18 mouse cellular contexts compared by ENCODE assay signal in genomic region chr4:139703468-139703867, GRCm38 (mm10). TPM values are rescaled to one million over a fixed set of nuclear protein-coding genes. Genes with fewer than 3 reads are reported as not detected.
DNase-seq lines count a peak whose midpoint lies in the region; ATAC-seq and TF ChIP-seq lines count a peak whose summit lies in the region.
"Had no signal": no experiment of that assay in that cellular context is flagged by ENCODE, and none has a peak within 500 bp of the region (broad histone marks: within the 10 kb centered on the region; RNA-seq: fewer than 3 reads in every experiment).

No protein-coding gene starts in this region.

- no peaks in the 10 kb centered on the region for H3K36me3 ChIP-seq in forebrain, postnatal 0 days (ENCODE audit: insufficient read depth)
- H3K36me3 ChIP-seq in forebrain, embryonic 10.5 days (replicated peaks) = no peaks in the 10 kb centered on the region
- no peaks in the 10 kb centered on the region for H3K36me3 ChIP-seq in liver, adult 2 months (ENCODE audit: control insufficient read depth, insufficient read depth, low read length)
- H3K36me3 ChIP-seq in liver, embryonic 12.5 days = no peaks in the 10 kb centered on the region
- H3K36me3 ChIP-seq in CH12.LX (replicated peaks in 1 of 2; ENCODE audit: control insufficient read depth in 1 of 2, insufficient read depth in 1 of 2, low read length in 1 of 2) = no peaks in the 10 kb centered on the region
- no peaks in the 10 kb centered on the region for H3K36me3 ChIP-seq in liver, embryonic 14.5 days (replicated peaks; ENCODE audit: control insufficient read depth, insufficient read depth, low read depth)
- no peaks in the 10 kb centered on the region for H3K36me3 ChIP-seq in embryonic facial prominence, embryonic 10.5 days (replicated peaks)
- H3K36me3 ChIP-seq: midbrain, embryonic 12.5 days; neural tube, embryonic 13.5 days had no signal

- H3K27me3 ChIP-seq in forebrain, postnatal 0 days (ENCODE audit: insufficient read depth, low read length) = no peaks in the 10 kb centered on the region
- H3K27me3 ChIP-seq in forebrain, embryonic 10.5 days (ENCODE audit: poor library complexity, severe bottlenecking) = peaks cover 20% of the 10 kb centered on the region
- no peaks in the 10 kb centered on the region for H3K27me3 ChIP-seq in liver, adult 2 months (ENCODE audit: control insufficient read depth, insufficient read depth, low read length)
- H3K27me3 ChIP-seq in liver, embryonic 12.5 days (replicated peaks) = 0 out of 2 replicates have a peak, but pooled peaks cover 6% of the 10 kb centered on the region
- H3K27me3 ChIP-seq in CH12.LX (replicated peaks) = peaks cover 34% of the 10 kb centered on the region
- H3K27me3 ChIP-seq in liver, embryonic 14.5 days (ENCODE audit: control insufficient read depth, insufficient read depth, low read length) = no peaks in the 10 kb centered on the region
- peaks cover 20% of the 10 kb centered on the region for H3K27me3 ChIP-seq in embryonic facial prominence, embryonic 10.5 days (replicated peaks; ENCODE audit: low read depth, poor library complexity, severe bottlenecking)
- H3K27me3 ChIP-seq: neural tube, embryonic 13.5 days had no signal

- no peaks in the 10 kb centered on the region for H3K79me2 ChIP-seq in liver, adult 2 months (ENCODE audit: control insufficient read depth, insufficient read depth, low read length)
- H3K79me2 ChIP-seq in CH12.LX (replicated peaks; ENCODE audit: control insufficient read depth, extremely low read depth, insufficient read depth, poor library complexity, severe bottlenecking) = no peaks in the 10 kb centered on the region

- no peak overlapping the region for H3K27ac ChIP-seq in forebrain, postnatal 0 days (ENCODE audit: low read depth, low read length)
- no peak overlapping the region for H3K27ac ChIP-seq in forebrain, embryonic 10.5 days
- no peak overlapping the region for H3K27ac ChIP-seq in liver, adult 2 months (replicated peaks; ENCODE audit: insufficient read depth, low read depth, low read length)
- no peak overlapping the region for H3K27ac ChIP-seq in liver, embryonic 12.5 days
- no peak overlapping the region for H3K27ac ChIP-seq in CH12.LX (ENCODE audit: insufficient read depth, low read depth)
- H3K27ac ChIP-seq in liver, embryonic 14.5 days = no peak overlapping the region
- H3K27ac ChIP-seq in embryonic facial prominence, embryonic 10.5 days (replicated peaks) = no peak overlapping the region
- H3K27ac ChIP-seq: midbrain, embryonic 12.5 days; neural tube, embryonic 13.5 days had no signal

- WGBS in forebrain, postnatal 0 days = 84% methylated on average over 11 of the region's 11 CpGs
- 86% methylated on average over 11 of the region's 11 CpGs for WGBS in forebrain, embryonic 10.5 days
- 76% methylated on average over 11 of the region's 11 CpGs for WGBS in liver, adult 2 months
- 64% methylated on average over 11 of the region's 11 CpGs for WGBS in liver, embryonic 12.5 days (ENCODE audit: insufficient replicate concordance)
- 54% methylated on average over 11 of the region's 11 CpGs for WGBS in liver, embryonic 14.5 days (ENCODE audit: insufficient replicate concordance)
- WGBS in embryonic facial prominence, embryonic 10.5 days = 84% methylated on average over 11 of the region's 11 CpGs

- H3K4me1 ChIP-seq in forebrain, postnatal 0 days (ENCODE audit: insufficient read depth) = no peaks in the 10 kb centered on the region
- H3K4me1 ChIP-seq in forebrain, embryonic 10.5 days = peaks cover 2% of the 10 kb centered on the region
- H3K4me1 ChIP-seq in liver, adult 2 months (ENCODE audit: control insufficient read depth, insufficient read depth, low read length) = no peaks in the 10 kb centered on the region
- H3K4me1 ChIP-seq in liver, embryonic 12.5 days = no peaks in the 10 kb centered on the region
- H3K4me1 ChIP-seq in CH12.LX (ENCODE audit: control insufficient read depth in 1 of 2, insufficient read depth in 2 of 2) = no peaks in the 10 kb centered on the region
- H3K4me1 ChIP-seq in liver, embryonic 14.5 days (replicated peaks; ENCODE audit: control insufficient read depth in 2 of 2, insufficient read depth in 2 of 2, low read length in 1 of 2) = no peaks in the 10 kb centered on the region
- H3K4me1 ChIP-seq in embryonic facial prominence, embryonic 10.5 days = peaks cover 4% of the 10 kb centered on the region; the same call in 1 of the 2 replicates
- H3K4me1 ChIP-seq: midbrain, embryonic 12.5 days; neural tube, embryonic 13.5 days had no signal

- no peak for TF ChIP-seq EP300 in CH12.LX (IDR thresholded peaks at IDR 0.05; ENCODE audit: low read length)
- no peak for TF ChIP-seq EP300 in liver, embryonic 14.5 days (IDR thresholded peaks at IDR 0.05; ENCODE audit: low read depth)

- ATAC-seq in forebrain, postnatal 0 days = no peak
- ATAC-seq in liver, embryonic 12.5 days = no peak
- ATAC-seq in liver, embryonic 14.5 days (ENCODE audit: insufficient read depth) = no peak

- no peak overlapping the region for H3K4me3 ChIP-seq in forebrain, postnatal 0 days (ENCODE audit: low read depth, low read length)
- H3K4me3 ChIP-seq in forebrain, embryonic 10.5 days = no peak overlapping the region
- H3K4me3 ChIP-seq in liver, adult 2 months (ENCODE audit: insufficient read depth, low read depth, low read length) = no peak overlapping the region
- no peak overlapping the region for H3K4me3 ChIP-seq in liver, embryonic 12.5 days
- H3K4me3 ChIP-seq in CH12.LX (replicated peaks in 1 of 3; ENCODE audit: low read depth in 2 of 3, low read length in 2 of 3, poor library complexity in 1 of 3) = no peak overlapping the region
- no peak overlapping the region for H3K4me3 ChIP-seq in liver, embryonic 14.5 days (ENCODE audit: insufficient read depth in 1 of 2, low read depth in 2 of 2, low read length in 2 of 2)
- H3K4me3 ChIP-seq in embryonic facial prominence, embryonic 10.5 days = no peak overlapping the region
- H3K4me3 ChIP-seq: midbrain, embryonic 12.5 days; neural tube, embryonic 13.5 days had no signal

- TF ChIP-seq POLR2A in liver, adult 2 months (IDR thresholded peaks at IDR 0.05; ENCODE audit: extremely low read depth, insufficient read depth, low read length) = no peak
- no peak for TF ChIP-seq POLR2A in CH12.LX (IDR thresholded peaks at IDR 0.05; ENCODE audit: low read depth, low read length)

- no peak overlapping the region for H3K9ac ChIP-seq in forebrain, postnatal 0 days
- no peak overlapping the region for H3K9ac ChIP-seq in liver, adult 2 months (ENCODE audit: low read depth, low read length)
- no peak overlapping the region for H3K9ac ChIP-seq in liver, embryonic 12.5 days
- no peak overlapping the region for H3K9ac ChIP-seq in CH12.LX (ENCODE audit: insufficient read depth, low read depth)
- no peak overlapping the region for H3K9ac ChIP-seq in liver, embryonic 14.5 days (replicated peaks)
- H3K9ac ChIP-seq: midbrain, embryonic 12.5 days; neural tube, embryonic 13.5 days had no signal

- H3K9me3 ChIP-seq in forebrain, postnatal 0 days (ENCODE audit: low read length) = no peaks in the 10 kb centered on the region
- H3K9me3 ChIP-seq in forebrain, embryonic 10.5 days = peaks cover 7% of the 10 kb centered on the region; the same call in 1 of the 2 replicates
- H3K9me3 ChIP-seq in liver, embryonic 12.5 days (replicated peaks) = no peaks in the 10 kb centered on the region
- H3K9me3 ChIP-seq in CH12.LX (replicated peaks; ENCODE audit: low read length) = peaks cover 2% of the 10 kb centered on the region
- H3K9me3 ChIP-seq in liver, embryonic 14.5 days (ENCODE audit: control insufficient read depth, low read length) = no peaks in the 10 kb centered on the region
- H3K9me3 ChIP-seq in embryonic facial prominence, embryonic 10.5 days = no peaks in the 10 kb centered on the region
- H3K9me3 ChIP-seq: midbrain, embryonic 12.5 days; neural tube, embryonic 13.5 days had no signal

- peak; percentile 20 for TF ChIP-seq RAD21 in CH12.LX (IDR thresholded peaks at IDR 0.05; ENCODE audit: low read depth, low read length)

- dilution Hi-C loops in CH12.LX (cut with MboI; ENCODE audit: extremely low pct_ligation_motif_present, extremely low pct_unique_long_range_greater_than_20kb, low sequenced_read_pairs) = no loop called here

- TF ChIP-seq CTCF in forebrain, postnatal 0 days (IDR thresholded peaks at IDR 0.05; ENCODE audit: low read depth) = peak; percentile 30; the same call in 1 of the 2 replicates
- TF ChIP-seq CTCF in liver, adult 2 months (IDR thresholded peaks at IDR 0.05; ENCODE audit: low read depth, low read length) = 0 out of 2 replicates have a peak, but pooled peaks have one; percentile 15
- TF ChIP-seq CTCF in CH12.LX (conservative IDR thresholded peaks at IDR 0.05 in 1 of 2, IDR thresholded peaks at IDR 0.05 in 1 of 2; ENCODE audit: low read depth in 2 of 2, low read length in 2 of 2) = peak in 1 of 2 experiments; percentile 46; a peak in 2 of 4 replicates
- peak; percentile 64 for TF ChIP-seq CTCF in liver, embryonic 14.5 days (IDR thresholded peaks at IDR 0.05; ENCODE audit: low read depth)

- no peak for DNase-seq in forebrain, postnatal 0 days
- DNase-seq in forebrain, embryonic 10.5 days (ENCODE audit: extremely low spot score, low spot score) = no peak
- DNase-seq in liver, adult 2 months (ENCODE audit: extremely low read depth, low read depth, low spot score) = no peak
- peak; percentile 14 for DNase-seq in CH12.LX (ENCODE audit: extremely low read depth)
- no peak for DNase-seq in liver, embryonic 14.5 days (ENCODE audit: low read depth in 3 of 3, low spot score in 3 of 3)
- no peak for DNase-seq in right cerebral cortex, postnatal 4 days
- DNase-seq in embryonic facial prominence, embryonic 10.5 days (ENCODE audit: low spot score) = no peak
- DNase-seq: cerebellum, adult 8-10 months; gastrocnemius, postnatal 10 days; heart, postnatal 14 days; kidney, adult 11 months; right cerebral cortex, postnatal 14 days had no signal

- in situ Hi-C loops in CH12.LX (cut with MboI; ENCODE audit: low pct_ligation_motif_present, low pct_unique_long_range_greater_than_20kb, low sequenced_read_pairs) = no loop called here

- no peak overlapping the region for H3K4me2 ChIP-seq in forebrain, postnatal 0 days (ENCODE audit: low read depth)
- H3K4me2 ChIP-seq in liver, embryonic 12.5 days = no peak overlapping the region
- no peak overlapping the region for H3K4me2 ChIP-seq in CH12.LX (ENCODE audit: insufficient read depth, low read depth, poor library complexity, severe bottlenecking)
- no peak overlapping the region for H3K4me2 ChIP-seq in liver, embryonic 14.5 days (ENCODE audit: low read depth)
- H3K4me2 ChIP-seq: midbrain, embryonic 12.5 days; neural tube, embryonic 13.5 days had no signal

RNA-seq across cellular contexts. Expression of gene Tas1r2, which starts 50.1 kb away (rescaled TPM):
- 0.05 TPM in 1 of 2 replicates, not detected in the other for total RNA-seq in forebrain, postnatal 0 days (2014; rRNA removed)
- polyA plus RNA-seq in forebrain, postnatal 0 days (2015; fragmentation: Nextera tagmentation; extraction: Ambion mirVana) = not detected in 2 replicates
- polyA plus RNA-seq in forebrain, embryonic 10.5 days (2016; fragmentation: Nextera tagmentation; extraction: Ambion mirVana) = not detected in 2 replicates
- total RNA-seq in liver, adult 2 months (2014; rRNA removed) = not detected in 2 replicates
- polyA plus RNA-seq in liver, adult 2 months (2012; rRNA removed) = 0.05 TPM in 1 of 2 replicates, not detected in the other
- not detected in 2 replicates for polyA plus RNA-seq in liver, embryonic 12.5 days (2016; fragmentation: Nextera tagmentation; extraction: Ambion mirVana)
- total RNA-seq in CH12.LX (2012; rRNA removed) = not detected in 2 replicates
- not detected in 2 replicates for total RNA-seq in CH12.LX (2014; rRNA removed)
- polyA plus RNA-seq in CH12.LX (2012; ENCODE audit: insufficient read length, low read depth) = not detected in 2 replicates
- polyA plus RNA-seq in liver, embryonic 14.5 days (2012; rRNA removed) = 0.01 TPM in 1 of 2 replicates, not detected in the other
- polyA plus RNA-seq in liver, embryonic 14.5 days (2014; fragmentation: Nextera tagmentation; extraction: Ambion mirVana) = not detected in 2 replicates
- polyA plus RNA-seq in embryonic facial prominence, embryonic 10.5 days (2016; fragmentation: Nextera tagmentation; extraction: Ambion mirVana) = not detected in 2 replicates
- total RNA-seq: gastrocnemius, postnatal 10 days; heart, postnatal 14 days; left cerebral cortex, postnatal 36 days had no signal
- polyA plus RNA-seq: lung, embryonic 16.5 days; midbrain, embryonic 12.5 days; neural tube, embryonic 13.5 days; stomach, embryonic 16.5 days had no signal
